Mouse (Mus musculus) heart, postnatal 4 days (tissue): ENCODE measurements at regions not wholly inside any gene's neighbourhood (a gene's known extent, or its start where the extent isn't known, plus 50 kb on each side); places are given as distances from the start of the nearest gene placed in this dataset.
A peak's percentile ranks its signal among the peaks of the same experiment; 100 is the strongest.
"Not testable (repeated sequence)": the region's sequence is repeated elsewhere in the genome, so short reads cannot be mapped to it uniquely, and the experiment has no call there.

Experiments
- DNase-seq: peaks from one replicate; pipeline ENCODE4 v3.0.0; 2021

- no peak for DNase-seq
These were observed 164.2 kb upstream of the Kit start for GRCm38 (mm10) chr5:75410240-75411186.

GRCm38 (mm10) chr5:75419282-75419681 is 155.4 kb upstream of the Kit start:
- not testable (repeated sequence) for DNase-seq

GRCm38 (mm10) chr5:75432885-75433284 is 141.8 kb upstream of the Kit start:
- DNase-seq, result no peak

- DNase-seq, result no peak
These were observed 136.8 kb upstream of the Kit start for GRCm38 (mm10) chr5:75437924-75438323.

- no peak for DNase-seq
These were observed 130.6 kb upstream of the Kit start for GRCm38 (mm10) chr5:75444024-75444604.

- DNase-seq, result no peak
These were observed 128.3 kb upstream of the Kit start for GRCm38 (mm10) chr5:75446386-75446785.

- no peak for DNase-seq
These were observed 124.7 kb upstream of the Kit start for GRCm38 (mm10) chr5:75449913-75450525.

- no peak for DNase-seq
These were observed 124.2 kb upstream of the Kit start for GRCm38 (mm10) chr5:75450564-75450963.

- no peak for DNase-seq
These were observed 123.6 kb upstream of the Kit start for GRCm38 (mm10) chr5:75451081-75451480.

GRCm38 (mm10) chr5:75451693-75452092 is 123.0 kb upstream of the Kit start:
- peak; percentile 47 for DNase-seq

- no peak for DNase-seq
These were observed 120.8 kb upstream of the Kit start for GRCm38 (mm10) chr5:75453757-75454390.

- no peak for DNase-seq
These were observed 119.7 kb upstream of the Kit start for GRCm38 (mm10) chr5:75454961-75455541.

GRCm38 (mm10) chr5:75457403-75457802 is 117.3 kb upstream of the Kit start:
- DNase-seq, result no peak

- no peak for DNase-seq
These were observed 116.4 kb upstream of the Kit start for GRCm38 (mm10) chr5:75458317-75458716.

- DNase-seq, result no peak
These were observed 114.9 kb upstream of the Kit start for GRCm38 (mm10) chr5:75459758-75460354.

GRCm38 (mm10) chr5:75460414-75461025 is 114.2 kb upstream of the Kit start:
- DNase-seq, result no peak

GRCm38 (mm10) chr5:75461368-75461767 is 113.3 kb upstream of the Kit start:
- no peak for DNase-seq

- DNase-seq, result no peak
These were observed 111.1 kb upstream of the Kit start for GRCm38 (mm10) chr5:75463591-75463990.

GRCm38 (mm10) chr5:75465701-75466100 is 109.0 kb upstream of the Kit start:
- no peak for DNase-seq

GRCm38 (mm10) chr5:75466941-75467340 is 107.8 kb upstream of the Kit start:
- DNase-seq, result no peak

- DNase-seq, result no peak
These were observed 106.8 kb upstream of the Kit start for GRCm38 (mm10) chr5:75467916-75468315.

GRCm38 (mm10) chr5:75471010-75471409 is 103.7 kb upstream of the Kit start:
- no peak for DNase-seq
